Mouse (Mus musculus): ENCODE measurements around the gene Tbrg1. TPM values are rescaled to one million over a fixed set of nuclear protein-coding genes. Genes with fewer than 3 reads are reported as not detected.

The Tbrg1 gene
- total RNA-seq, 2 experiments from 2014 or later: 38.1 to 47.8 TPM

DNA sequence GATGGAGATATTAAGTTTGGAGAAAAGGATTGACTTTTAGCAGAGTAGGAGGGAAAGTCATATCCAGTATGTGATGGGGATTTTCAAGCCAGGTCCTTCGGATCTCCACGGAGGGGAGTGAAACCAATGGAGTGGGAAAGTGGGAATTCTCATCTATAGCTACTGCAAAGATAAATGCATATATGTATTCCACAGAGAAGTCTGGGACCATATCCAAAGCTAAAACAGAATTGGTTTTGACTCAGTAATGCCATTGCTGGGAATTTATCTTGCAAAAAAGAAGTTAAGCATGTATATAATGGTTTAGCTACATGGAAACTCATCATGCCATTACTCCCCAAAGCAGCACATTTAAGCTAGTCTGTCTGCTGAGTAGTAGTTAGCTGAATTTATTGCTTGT is 24.8 kb downstream of the Tbrg1 start:
- ATAC-seq (replicated peaks; ENCODE audit: poor library complexity): no peak

DNA sequence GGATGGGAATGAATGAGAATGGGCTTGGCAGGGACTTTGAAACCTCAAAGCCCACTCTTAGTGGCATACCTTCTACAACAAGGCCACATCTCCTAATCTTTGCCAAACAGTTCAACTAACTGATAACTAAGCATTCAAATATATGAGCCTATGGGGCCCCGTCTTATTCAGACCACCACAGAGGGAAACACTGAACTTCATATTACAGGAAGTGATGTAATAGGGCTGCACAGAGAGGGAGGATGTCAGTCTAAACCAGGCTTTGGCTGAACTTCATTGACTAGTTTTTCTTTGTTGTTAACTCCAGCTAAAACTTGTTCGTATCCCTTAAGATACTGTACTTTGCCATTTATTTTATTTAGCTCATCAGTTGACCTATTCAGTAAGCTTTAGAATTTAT is 27.2 kb downstream of the Tbrg1 start:
- peak; percentile 69 for ATAC-seq (replicated peaks; ENCODE audit: poor library complexity)

DNA sequence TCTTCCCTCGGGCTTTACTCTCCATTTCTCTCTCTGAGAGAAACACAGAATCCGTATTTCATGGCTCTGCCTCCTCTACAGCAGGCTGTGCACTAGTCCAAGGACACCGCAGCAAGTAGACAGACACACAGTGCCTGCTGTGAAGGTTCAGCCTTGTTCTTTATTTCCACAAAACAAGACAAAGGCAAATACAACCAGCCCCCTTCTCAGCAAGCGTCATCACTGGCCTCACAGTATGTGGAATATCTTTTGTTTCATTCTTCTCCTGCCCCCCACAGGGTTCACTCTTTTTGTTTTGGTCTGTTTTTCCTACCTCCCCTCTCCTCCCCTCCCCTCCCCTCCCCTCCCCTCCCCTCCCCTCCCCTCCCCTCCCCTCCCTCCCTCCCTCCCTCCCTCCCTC is 28.5 kb downstream of the Tbrg1 start:
- ATAC-seq (replicated peaks; ENCODE audit: poor library complexity): no peak

DNA sequence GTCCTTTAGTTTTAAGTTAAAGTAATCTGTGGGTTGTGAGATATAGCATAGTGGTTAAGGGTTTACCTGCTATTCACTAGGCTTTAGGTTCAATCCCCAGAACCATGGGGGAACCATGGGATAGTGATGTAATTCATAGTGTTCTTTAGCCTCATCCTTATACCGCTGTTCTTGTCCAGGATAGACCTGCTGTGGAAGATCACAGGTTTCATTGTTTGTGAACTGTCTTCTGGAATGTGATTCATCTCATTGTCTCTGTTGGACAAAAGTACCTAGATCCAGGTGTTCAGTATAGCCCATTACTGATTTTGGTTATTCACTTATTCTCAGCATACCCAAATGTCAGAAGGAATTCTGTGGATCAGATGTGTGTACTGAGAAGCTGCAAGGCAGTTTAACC is 29.8 kb downstream of the Tbrg1 start:
- ATAC-seq (replicated peaks; ENCODE audit: poor library complexity): no peak

DNA sequence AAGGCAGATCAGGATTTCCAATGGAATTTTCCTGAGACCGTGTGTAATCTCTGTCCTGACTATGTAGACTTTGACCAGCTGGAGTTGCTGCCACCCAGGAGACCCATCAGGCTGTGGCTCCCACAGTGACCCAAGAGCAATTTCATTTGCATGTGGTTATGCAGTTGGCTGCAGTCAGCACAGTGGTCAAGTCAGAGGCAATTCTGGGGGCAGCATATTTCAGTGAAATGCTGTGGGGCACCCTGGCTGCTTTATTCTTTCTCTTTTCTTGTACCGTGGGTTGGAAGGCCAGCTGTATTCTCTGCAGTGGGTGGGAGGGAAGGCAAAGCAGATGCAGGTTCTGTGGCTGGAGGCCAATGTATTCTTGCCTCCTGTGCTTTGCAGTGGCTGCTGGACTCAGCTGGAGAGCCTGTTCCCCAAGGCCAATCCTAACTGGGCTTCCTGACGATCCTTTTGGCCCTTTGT is 31.0 kb downstream of the Tbrg1 start:
- no peak for ATAC-seq (replicated peaks; ENCODE audit: poor library complexity)

DNA sequence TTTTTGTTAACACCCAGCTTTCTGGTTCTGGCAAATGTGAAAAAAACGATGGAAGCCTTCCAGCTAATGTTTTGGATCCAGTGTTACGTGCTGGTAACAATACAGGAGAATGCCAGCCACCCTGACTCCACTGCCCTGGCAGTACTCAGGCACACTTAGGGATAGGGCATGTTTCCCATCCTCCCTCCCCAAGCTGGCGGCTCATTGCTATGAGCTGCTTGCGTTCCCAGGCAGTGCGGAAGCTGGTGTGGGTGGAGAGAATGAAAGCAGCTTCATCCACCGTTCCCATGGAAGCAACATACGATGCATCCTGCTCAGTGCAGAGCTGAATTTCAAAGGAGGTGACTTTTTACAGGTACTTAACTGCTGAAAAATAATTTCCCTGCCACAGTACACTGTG is 31.5 kb downstream of the Tbrg1 start:
- ATAC-seq (replicated peaks; ENCODE audit: poor library complexity): no peak

DNA sequence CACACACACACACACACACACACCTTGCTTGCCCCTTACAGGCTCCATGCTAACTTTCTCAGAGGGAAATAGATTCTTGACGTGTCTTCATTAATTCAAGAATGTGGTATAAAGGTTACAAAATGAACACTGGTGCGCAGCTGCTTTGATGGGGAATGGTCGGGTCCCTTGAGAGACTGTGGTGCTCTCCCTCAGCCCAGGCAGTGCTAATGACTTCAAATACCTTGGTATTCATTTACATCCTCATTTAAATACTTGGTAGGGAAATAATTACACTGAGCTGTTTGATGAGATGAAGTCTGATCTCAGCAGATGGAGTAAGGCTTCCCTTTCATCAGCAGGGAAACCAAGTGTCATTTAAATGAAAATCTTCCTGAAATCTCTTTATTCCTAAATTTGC is 32.0 kb downstream of the Tbrg1 start:
- no peak for ATAC-seq (replicated peaks; ENCODE audit: poor library complexity)

DNA sequence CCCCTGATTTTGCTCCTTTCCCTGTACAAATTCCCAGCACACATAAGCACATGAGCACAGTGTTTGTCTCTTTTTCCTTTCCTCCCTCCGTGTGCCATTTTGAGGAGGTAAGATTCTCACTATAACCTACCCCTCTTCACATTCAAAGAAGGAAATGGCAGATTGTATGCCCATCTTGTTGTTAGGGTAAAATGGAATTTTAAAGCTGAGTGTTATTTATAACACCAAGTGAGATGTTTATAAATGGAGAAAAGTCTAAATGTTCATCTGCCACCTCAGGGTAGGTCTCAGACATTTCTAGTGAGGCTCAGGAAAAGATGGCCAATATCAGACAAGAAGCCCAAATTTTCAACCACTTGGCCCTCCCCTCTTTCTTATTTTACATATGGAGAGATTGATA is 32.6 kb downstream of the Tbrg1 start:
- ATAC-seq (replicated peaks; ENCODE audit: poor library complexity): no peak

DNA sequence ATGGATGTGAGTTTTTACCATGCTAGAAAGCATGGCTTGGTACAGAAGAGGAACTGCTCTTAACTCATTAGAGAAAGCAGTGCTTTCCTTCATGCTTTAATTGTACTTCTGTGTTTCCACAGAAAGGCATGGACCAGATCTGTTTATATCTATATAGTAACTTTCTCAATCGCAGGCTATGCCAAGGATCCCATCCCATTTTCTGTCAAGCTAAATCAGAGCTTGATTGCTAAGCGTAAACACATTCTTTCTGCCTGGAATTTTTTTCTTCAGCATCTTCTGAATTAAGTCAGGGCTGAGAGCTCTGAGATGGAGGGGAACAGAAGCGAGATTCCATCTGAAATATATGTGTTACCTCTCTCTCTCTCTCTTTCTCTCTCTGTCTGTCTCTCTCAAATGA is 33.1 kb downstream of the Tbrg1 start:
- no peak for ATAC-seq (replicated peaks; ENCODE audit: poor library complexity)

DNA sequence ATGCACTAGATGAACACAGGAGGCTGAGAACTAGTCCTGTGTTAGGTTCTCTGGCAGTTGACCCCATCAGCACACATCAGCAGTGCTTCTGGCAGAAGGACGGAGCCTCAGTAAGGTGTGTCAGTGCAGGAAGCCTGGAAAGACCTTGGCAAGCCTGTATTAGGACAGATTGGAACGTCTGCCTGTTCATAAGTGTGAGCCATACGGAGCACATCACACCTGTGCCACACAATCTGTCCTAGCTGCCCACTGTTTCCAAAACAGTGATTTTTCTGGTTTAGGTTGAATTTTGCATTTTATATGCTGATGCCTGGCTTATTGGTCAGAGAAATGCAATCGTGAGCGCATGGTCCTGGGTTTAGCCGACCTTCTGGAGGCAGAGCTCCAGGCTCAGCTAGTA is 35.8 kb downstream of the Tbrg1 start:
- ATAC-seq (replicated peaks; ENCODE audit: poor library complexity): no peak

DNA sequence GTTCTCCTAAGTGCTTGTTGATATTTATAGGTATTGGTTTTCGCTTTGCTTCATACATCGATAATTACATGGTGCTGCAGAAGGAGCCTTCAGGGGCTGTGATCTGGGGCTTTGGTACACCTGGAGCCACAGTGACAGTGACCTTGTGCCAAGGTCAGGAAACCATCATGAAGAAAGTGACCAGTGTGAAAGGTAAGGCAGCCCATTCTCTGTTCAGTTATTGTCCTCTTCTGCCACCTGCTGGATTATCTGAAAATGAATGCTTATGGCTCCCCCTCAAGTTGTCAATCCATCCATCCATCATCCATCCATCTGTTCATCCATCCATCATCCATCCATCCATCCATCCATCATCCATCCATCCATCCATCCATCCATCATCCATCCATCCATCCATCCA is 40.3 kb downstream of the Tbrg1 start:
- peak; percentile 49 for ATAC-seq (replicated peaks; ENCODE audit: poor library complexity)

DNA sequence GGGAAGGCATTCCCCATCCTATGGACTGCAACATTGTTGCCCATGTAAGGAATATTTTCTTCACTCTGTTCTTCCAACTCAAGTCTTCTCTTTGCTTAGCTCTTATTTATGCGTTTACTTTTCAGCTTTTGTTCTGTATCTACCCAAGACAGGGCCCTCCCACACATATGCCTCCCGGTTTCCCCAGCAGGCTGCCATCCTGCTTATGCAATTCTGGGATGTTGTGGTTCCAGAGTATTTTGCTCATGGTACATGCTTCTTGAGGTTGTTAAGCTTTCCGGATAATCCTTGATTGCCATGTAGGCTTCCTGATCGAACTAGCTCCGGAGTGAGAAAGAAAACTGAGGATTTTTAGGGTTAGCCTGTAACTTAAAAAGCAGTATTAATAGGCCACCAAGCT is 41.9 kb downstream of the Tbrg1 start:
- no peak for ATAC-seq (replicated peaks; ENCODE audit: poor library complexity)

DNA sequence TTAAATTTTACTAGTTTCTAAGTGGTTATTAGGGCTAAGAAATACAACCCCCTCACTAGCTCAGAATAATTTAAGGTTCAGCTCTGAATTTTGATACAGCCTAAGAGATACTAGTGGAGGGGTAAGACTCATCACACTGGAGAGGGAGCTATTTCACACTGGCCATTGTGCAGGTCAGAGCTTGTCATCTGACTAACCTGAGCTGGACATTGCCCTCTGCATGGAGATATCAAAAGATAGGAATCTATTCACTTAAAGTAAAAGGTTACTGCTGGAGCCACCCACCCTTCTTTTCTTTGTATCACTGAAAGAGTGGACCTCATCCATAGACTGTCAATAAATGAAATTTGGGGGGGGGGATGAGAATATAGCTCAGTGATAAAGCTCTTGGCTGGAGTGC is 42.8 kb downstream of the Tbrg1 start:
- no peak for ATAC-seq (replicated peaks; ENCODE audit: poor library complexity)

DNA sequence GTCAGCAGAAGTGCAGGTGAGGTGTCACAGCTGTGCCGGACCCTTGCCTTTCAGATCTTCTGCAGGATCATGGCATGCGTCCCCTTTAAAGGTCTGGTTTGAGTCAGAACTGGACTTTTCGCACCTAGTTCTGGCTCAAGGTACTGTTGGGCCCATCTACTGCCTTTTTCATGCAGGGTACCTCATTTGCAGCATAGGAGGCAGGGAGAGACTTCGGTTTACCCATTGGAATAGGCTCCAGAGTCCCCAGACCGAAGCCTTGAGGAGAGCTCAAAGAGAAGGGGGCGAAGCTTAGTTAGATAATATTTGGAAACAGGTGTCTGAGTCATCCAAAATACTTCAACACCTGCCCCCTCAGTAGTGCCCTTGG is 43.2 kb downstream of the Tbrg1 start:
- ATAC-seq (replicated peaks; ENCODE audit: poor library complexity): no peak; the same call in 1 of the 2 replicates

DNA sequence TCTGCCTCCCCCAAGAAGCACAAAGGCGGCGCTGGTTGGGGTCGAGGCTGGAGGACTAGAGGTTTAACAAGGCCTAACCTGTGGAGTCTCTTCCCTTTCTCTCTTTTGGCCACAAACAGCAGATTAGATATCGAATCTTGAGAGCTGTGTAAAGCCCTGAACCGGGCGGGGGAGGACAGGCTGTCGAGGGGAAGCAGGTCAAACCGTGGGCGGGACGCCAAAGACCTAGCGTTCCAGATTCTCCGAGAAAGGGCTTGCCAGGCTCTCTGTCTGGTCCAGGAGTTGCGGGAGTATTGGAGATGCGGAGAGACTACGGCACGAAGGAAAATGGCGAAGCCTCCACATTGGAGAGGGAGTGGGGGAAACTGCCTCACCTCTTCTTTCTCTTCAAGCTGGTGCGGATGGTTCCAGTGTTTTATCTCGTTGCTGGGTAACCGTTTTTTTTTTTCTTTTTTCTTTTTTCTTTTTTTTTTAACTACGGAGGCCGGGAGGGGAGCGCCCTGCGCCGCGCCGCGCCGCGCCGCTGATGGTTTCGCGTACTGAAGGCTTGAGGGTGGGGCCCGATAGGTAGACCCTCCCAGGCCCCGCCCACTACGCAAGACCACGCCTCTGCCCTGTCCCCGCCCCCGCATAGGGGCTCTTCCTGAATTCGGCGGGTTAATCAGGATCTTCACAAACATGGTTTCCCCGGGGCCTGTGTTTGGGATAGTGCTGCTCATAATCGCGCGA is 43.8 kb downstream of the Tbrg1 start, which contains the start of gene Spa17:
Gene Spa17 (minus strand): TSS at position 541 of the 729 bp plus-strand sequence.
- peak; percentile 93 for ATAC-seq (replicated peaks; ENCODE audit: poor library complexity)

DNA sequence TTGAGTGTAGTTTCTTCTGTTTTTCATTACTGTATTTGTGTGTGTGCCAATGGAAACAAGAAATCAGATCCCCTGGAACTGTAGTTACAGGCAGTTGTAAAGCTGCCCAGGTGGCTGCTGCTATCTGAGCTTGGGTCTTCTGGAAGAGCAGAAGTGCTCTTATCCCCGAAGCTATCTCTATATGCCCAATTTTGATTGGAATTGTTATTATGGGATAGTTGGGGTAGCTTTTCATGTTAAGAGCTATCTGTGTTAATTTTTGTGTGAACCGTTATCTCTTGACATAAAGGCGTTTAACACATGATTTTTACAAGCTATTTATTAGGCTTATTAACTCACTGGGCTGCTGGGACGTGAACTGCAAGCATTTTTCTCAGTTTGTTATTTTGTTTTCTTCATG is 47.6 kb downstream of the Tbrg1 start:
- no peak for ATAC-seq (replicated peaks; ENCODE audit: poor library complexity)

DNA sequence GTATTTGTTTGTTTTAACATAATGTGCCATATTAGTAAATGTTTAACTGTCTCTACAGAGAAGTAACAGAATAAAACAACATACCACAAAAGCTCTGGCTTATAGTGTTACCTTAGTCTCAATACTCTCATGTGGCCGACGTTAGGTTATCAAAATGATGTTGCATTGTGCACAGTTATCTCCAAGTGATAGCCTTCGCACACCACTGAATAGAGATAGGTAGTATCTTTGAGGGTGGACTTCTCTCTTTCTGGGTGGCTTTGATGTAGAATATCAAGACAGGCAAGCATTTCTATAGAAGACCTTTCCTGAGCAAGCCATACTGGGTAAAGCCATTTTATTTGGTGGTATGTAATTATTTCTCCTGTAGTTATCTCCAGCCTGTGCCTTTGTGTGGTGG is 52.0 kb downstream of the Tbrg1 start:
- no peak for ATAC-seq (replicated peaks; ENCODE audit: poor library complexity)

DNA sequence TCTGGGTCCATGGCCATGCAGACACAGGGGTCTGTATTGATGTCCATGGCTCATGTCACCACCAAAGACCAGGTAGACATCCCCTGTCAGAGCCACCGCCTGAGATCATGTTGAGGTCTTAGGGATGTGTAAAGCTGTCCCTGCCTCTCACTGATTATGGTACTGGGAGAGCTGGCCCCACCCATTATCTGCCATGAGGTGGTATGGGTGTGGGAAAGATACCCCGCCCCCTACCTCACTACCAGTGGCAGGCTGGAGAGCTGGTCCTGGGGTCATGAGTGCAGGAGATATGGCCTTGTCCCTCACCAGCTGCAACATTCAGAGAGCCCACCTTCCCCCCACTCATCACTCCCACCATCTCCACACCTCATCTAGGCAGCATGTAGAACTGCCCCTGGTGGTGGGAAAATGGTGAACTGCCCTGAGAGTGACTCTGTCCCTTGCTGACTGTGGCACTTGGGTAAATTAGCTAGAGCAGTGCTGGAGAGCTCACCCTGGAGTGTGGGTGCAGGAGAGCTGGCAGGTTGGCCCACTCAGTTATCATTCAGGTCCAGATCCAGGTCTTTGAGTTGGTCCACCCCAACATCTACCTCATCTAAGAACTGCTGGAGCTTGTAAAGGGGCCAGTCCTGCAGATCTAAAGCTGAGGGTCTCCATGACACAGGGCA is 56.4 kb downstream of the Tbrg1 start:
- peak; percentile 78 for ATAC-seq (replicated peaks; ENCODE audit: poor library complexity)

Other genes starting within 250 kb of the Tbrg1 start
- gene Robo3, start 224.1 kb downstream of the Tbrg1 start, total RNA-seq (2015): 0.07 and 0.32 TPM in 2 replicates
- 0.10 TPM in 1 of 2 replicates, not detected in the other for gene Robo3, start 224.1 kb downstream of the Tbrg1 start, total RNA-seq (2017)
- gene Msantd2, start 168.0 kb downstream of the Tbrg1 start, total RNA-seq (2015): 14.8 and 18.3 TPM in 2 replicates
- gene Msantd2, start 168.0 kb downstream of the Tbrg1 start, total RNA-seq (2017): 21.9 and 40.8 TPM in 2 replicates
- gene Esam, start 129.2 kb downstream of the Tbrg1 start, total RNA-seq (2015): 0.34 and 0.94 TPM in 2 replicates
- gene Esam, start 129.2 kb downstream of the Tbrg1 start, total RNA-seq (2017): 0.29 and 0.57 TPM in 2 replicates
- not detected in 2 replicates for gene Vsig2, start 118.1 kb downstream of the Tbrg1 start, total RNA-seq (2015)
- not detected in 2 replicates for gene Vsig2, start 118.1 kb downstream of the Tbrg1 start, total RNA-seq (2017)
- gene Nrgn, start 104.4 kb downstream of the Tbrg1 start, total RNA-seq (2015): 4.4 and 9.6 TPM in 2 replicates
- gene Nrgn, start 104.4 kb downstream of the Tbrg1 start, total RNA-seq (2017): 0.54 and 3.5 TPM in 2 replicates
- gene Siae, start 101.6 kb downstream of the Tbrg1 start, total RNA-seq (2015): 13.4 and 16.9 TPM in 2 replicates
- 9.4 and 11.8 TPM in 2 replicates for gene Siae, start 101.6 kb downstream of the Tbrg1 start, total RNA-seq (2017)
- 2.9 and 6.7 TPM in 2 replicates for gene Spa17, start 43.6 kb downstream of the Tbrg1 start, total RNA-seq (2015)
- gene Spa17, start 43.6 kb downstream of the Tbrg1 start, total RNA-seq (2017): 1.7 and 5.1 TPM in 2 replicates
- not detected in 2 replicates for gene Panx3, start 11.9 kb upstream of the Tbrg1 start, total RNA-seq (2015)
- gene Panx3, start 11.9 kb upstream of the Tbrg1 start, total RNA-seq (2017): not detected in 2 replicates
- gene Olfr160, start 58.9 kb upstream of the Tbrg1 start, total RNA-seq (2015): not detected in 2 replicates
- gene Olfr160, start 58.9 kb upstream of the Tbrg1 start, total RNA-seq (2017): not detected in 2 replicates
- gene Olfr874, start 87.8 kb upstream of the Tbrg1 start, total RNA-seq (2015): not detected in 2 replicates
- gene Olfr874, start 87.8 kb upstream of the Tbrg1 start, total RNA-seq (2017): not detected in 2 replicates
- gene Olfr875, start 114.5 kb upstream of the Tbrg1 start, total RNA-seq (2015): not detected in 2 replicates
- gene Olfr875, start 114.5 kb upstream of the Tbrg1 start, total RNA-seq (2017): not detected in 2 replicates
- gene Olfr876, start 145.7 kb upstream of the Tbrg1 start, total RNA-seq (2015): not detected in 2 replicates
- gene Olfr876, start 145.7 kb upstream of the Tbrg1 start, total RNA-seq (2017): not detected in 2 replicates
- gene Olfr877, start 197.0 kb upstream of the Tbrg1 start, total RNA-seq (2015): not detected in 2 replicates
- not detected in 2 replicates for gene Olfr877, start 197.0 kb upstream of the Tbrg1 start, total RNA-seq (2017)
- gene Olfr145, start 239.4 kb upstream of the Tbrg1 start, total RNA-seq (2015): not detected in 2 replicates
- not detected in 2 replicates for gene Olfr145, start 239.4 kb upstream of the Tbrg1 start, total RNA-seq (2017)